Mouse (Mus musculus): ENCODE results near the gene Elmsan1. TPM values are rescaled to one million over a fixed set of nuclear protein-coding genes. Genes with fewer than 3 reads are reported as not detected.
A peak's percentile ranks its signal among the peaks of the same experiment; 100 is the strongest.

Gene Elmsan1
- total RNA-seq, 2 experiments from 2014 or later = 11.5 to 14.1 TPM

DNA sequence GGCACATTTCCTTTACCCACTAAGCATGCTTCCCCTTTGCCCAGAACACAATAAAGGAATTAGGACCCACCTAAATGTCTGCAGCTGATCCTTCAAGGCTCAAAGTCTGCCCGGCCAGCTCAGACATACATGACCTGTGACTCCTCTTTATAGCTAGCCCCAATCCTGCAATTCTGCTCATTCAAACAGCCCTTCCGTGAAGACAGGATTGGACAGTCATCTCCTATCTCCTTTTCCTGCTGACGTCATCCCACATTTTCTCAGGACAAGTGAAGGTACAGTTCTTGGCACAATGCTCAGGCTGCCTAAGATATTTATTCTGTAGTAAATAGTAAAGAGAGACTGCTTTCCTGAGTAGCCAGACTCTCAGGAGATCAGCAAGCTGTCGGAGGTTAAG is 1.6 kb downstream of the Elmsan1 start:
- no peak for ATAC-seq (replicated peaks; ENCODE audit: poor library complexity)

DNA sequence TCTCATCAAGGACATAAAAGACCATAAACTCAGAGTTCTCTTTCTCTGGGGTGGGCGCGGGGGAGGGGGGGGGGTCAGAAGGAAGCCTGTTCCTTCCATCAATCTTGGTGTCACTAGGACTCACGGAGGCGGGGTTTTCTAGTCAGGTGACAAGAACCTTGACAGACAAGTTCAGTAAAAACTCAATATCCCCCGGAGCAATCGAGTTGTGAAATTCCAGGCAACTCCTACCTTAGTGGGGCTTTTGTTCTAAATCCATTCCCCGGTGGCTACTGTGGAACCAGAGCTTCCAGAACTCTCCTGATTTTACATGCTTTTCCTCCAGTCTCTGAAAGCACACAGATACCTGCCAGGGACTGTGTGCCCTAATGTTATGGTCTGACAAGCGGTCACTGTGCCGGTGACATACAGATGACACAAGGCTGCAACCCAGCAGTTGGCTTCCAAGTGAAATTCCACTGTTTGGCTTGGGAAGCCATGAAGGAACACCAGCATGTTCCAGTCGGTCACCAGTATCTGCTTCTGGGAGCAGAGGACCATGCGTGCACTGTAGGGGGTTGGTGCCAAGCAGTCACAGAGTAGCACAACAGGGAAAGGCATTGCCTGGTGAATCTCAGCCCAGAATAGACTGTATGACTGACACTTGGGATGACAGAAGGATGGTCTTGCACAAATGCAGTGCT is 2.8 kb downstream of the Elmsan1 start:
- ATAC-seq (replicated peaks; ENCODE audit: poor library complexity) = no peak

DNA sequence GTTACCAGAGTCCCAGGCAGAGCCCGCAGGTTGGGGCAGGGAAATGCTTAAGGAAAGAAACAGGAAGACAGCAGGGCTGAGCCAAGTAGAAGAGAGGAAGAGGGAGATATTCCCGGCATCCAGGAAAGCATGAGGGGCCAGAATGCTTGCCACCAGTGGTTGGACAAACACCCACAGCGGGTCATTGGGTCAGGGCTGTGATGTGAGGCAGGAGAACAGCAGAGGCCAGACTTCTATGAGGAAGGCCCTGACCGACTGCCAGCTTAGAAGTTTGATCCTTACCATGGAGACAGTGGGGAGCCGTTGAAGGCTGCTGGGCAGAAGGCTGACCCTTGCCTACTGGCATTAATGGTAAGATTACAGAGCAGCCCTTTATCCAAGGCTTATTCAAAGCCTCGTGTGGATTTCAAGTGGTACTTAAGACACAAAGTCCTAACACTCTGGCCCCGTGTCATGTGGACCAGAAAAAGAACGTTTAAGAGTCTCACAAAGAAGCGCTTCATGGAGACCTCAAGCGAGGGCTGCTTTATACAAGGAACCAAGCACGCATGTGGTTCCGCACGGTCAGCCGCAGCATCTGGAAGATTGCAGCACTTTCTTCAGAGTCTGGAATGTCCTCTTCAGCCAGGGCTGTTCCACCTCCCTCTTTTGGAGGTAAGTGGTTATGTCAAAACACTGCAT is 4.0 kb downstream of the Elmsan1 start:
- no peak for ATAC-seq (replicated peaks; ENCODE audit: poor library complexity)

DNA sequence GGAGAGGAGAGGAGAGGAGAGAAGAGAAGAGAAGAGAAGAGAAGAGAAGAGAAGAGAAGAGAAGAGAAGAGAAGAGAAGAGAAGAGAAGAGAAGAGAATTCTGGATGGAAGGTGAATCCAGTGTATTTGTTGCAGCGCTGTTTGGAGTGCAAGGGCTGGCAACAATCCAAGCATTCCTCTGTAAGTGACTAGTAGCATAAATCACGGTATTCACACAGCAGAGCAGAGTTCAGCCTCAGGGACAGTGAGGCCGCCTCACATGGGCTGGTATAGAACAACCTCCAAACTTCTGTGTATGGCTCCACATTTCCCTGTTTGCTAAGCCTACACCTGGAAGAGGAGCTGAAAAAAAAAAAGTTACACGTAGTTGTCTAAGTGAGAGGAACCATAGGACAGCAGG is 6.4 kb downstream of the Elmsan1 start:
- ATAC-seq (replicated peaks; ENCODE audit: poor library complexity) = no peak

DNA sequence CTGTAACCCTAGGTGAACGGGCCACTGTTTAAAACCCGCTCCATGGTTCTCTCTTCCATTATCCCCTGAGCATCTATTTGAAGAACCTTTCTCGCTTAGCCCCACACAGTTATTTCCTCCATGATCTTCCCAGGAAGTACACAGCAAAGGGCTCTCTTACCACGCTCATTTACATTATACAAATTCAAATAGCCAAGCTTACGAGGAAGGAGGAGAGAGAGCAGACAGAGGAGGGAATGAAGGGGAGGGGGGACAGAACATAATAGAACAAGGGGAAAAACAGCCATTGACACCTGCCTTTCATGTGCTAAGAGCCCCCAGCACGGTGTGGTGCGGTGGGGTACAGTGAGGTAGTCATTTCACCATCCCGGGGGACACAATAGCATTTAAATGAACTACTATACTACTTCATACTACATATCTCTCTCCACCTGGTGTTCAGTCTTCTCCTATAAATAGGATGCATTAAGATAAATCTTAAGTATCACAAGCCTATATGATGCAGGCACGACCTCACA is 7.6 kb downstream of the Elmsan1 start:
- ATAC-seq (replicated peaks; ENCODE audit: poor library complexity) = no peak

DNA sequence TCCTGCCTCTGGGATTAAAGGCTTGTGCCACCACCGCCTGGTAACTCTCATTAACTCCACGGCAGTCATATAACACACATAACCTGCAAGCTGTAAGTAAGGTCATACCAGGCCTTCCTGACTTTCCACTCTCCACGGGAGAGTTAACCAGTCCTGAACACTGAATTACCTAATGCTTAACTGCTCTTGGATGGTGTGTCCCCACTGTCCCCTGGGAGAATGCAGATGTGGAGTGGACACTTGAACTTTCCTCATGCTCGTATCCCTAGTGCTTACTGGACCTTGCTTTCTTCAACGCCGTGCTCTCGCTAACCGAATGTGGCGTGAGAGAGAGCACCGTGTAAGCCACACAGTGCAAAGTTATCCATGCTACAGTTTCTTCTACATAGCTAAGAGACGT is 8.4 kb downstream of the Elmsan1 start:
- no peak for ATAC-seq (replicated peaks; ENCODE audit: poor library complexity)

DNA sequence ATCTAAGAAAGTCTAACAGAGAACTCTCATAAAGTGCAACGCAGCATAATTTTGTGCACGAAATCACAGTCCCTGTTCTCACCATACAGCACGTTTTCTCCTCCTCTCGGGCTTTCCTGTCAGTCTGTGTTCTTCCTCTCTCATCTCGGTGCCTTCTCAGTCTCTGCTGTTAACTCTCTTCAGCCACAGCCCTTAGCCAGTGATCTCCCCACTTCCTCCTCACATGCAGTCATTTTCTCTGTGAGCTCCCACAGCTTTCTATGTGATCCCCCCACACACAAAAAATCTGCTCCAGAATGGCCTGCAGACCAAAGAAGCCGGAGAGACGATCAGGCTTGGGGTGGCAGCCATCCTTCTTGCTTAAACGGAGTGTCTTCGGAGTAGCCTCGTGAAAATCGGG is 9.6 kb downstream of the Elmsan1 start:
- no peak for ATAC-seq (replicated peaks; ENCODE audit: poor library complexity)

DNA sequence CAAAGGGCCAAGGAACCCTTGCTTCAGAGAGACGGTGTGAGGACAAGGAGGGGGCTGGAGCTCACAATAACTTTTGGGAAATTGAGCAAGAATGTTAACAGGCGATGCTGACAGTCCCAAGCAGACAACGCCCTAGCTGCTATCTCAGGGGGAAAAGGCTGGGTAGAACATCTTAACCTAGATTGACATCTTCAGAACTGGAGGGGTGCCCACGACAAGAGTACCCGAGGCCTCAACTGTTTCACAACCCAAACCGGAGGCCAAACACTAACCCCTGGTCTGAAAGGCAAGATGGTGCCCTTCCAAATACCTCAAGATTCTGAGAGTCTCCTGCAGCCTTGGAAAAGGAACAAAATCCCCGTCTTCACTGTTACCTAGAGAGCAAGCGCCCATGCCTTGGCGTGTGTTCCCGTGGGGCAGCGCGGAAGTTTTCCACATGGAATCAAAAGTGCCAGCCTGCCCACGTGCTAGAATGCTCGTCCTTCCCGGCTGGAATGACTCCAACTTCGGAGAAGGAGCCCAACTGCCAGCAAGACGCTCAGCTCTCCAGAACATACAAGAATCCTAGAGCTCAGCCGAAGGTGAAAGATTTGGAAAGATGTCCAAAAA is 11.4 kb downstream of the Elmsan1 start:
- ATAC-seq (replicated peaks; ENCODE audit: poor library complexity) = no peak

DNA sequence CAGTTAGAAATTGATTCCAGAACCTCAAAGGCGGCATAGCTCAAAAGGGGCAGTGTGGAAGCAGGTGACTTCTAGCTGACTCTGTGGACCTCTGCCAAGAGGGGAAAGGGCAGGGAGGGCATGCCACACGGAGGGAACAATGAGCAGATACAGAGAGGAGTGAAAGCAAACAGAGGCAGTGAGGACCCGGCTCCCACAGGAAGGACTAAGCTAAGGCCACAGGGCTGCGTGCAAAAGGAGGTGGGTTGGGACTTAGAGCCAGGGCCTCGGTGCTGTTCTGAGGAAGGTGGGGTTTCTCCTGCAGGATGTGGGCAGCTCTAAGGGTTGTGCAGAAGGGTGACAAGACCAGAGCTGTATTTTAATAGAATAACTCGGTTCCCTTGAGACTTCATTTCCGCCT is 12.2 kb downstream of the Elmsan1 start:
- no peak; the same call in 1 of the 2 replicates for ATAC-seq (replicated peaks; ENCODE audit: poor library complexity)

DNA sequence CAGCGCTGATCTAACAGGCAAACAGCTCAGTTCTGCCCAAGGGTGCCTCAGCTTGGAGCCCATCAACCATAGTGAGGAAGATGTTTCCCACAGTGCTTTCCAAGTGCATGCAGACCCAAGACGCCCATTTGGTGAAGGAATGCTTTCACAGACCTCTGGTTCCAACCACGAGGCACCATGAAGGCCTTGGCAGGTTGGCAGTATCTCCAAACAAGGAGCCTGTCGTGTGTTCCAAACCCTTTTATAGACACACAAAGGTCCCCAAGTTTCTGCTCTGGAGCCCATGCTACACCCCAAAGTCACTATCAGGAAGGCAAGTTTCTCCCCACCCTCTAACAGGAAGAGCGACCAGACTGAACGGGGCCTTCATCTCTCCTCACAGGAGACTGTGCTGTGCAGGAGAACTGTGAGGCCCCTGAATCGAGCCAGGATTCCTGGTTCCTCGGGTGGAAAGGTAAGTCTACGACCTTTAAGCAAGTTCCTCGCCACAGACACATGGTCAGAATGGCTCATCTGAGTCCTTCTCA is 13.0 kb downstream of the Elmsan1 start:
- ATAC-seq (replicated peaks; ENCODE audit: poor library complexity) = no peak

DNA sequence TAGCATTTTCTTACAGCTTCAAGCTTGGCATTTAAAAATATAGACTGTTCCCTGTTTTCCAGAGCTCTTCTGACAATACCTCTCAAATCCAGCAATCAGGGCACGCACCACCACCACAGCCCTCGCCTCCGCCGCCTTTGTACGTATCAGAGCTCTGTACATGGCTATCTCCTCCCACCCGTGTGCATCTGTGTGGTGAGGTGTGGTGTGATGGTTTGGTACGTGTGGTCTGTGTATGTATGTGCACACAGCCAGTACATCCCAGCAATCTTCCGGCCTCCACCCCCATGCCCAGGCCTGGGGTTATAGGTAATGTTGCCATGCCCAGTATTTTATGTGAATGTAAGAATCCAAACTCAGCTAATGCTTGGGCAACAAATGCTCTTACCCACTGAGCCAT is 14.0 kb downstream of the Elmsan1 start:
- peak; percentile 55 for ATAC-seq (replicated peaks; ENCODE audit: poor library complexity)

DNA sequence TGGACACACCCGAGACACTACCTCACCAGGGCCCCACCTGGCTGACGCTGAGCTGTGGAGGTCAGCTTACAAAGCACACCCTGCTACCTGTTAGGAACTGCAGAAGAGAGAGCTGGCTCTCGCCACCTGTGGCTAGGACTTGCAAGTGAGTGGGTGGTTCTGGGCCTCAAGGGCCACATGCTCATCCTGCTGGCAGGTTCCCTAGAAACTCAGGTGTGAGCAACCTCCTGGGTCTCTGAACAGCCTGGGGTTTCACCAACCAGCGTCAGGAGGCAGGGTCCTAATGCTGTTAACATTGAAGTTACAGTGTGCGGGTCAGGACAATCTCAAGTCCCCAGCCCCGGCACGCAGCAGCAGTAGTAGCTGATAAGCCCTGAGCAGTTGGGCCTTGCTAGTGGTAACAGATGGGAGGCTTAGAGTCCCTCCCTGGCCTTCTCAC is 14.9 kb downstream of the Elmsan1 start:
- ATAC-seq (replicated peaks; ENCODE audit: poor library complexity) = peak; percentile 81

DNA sequence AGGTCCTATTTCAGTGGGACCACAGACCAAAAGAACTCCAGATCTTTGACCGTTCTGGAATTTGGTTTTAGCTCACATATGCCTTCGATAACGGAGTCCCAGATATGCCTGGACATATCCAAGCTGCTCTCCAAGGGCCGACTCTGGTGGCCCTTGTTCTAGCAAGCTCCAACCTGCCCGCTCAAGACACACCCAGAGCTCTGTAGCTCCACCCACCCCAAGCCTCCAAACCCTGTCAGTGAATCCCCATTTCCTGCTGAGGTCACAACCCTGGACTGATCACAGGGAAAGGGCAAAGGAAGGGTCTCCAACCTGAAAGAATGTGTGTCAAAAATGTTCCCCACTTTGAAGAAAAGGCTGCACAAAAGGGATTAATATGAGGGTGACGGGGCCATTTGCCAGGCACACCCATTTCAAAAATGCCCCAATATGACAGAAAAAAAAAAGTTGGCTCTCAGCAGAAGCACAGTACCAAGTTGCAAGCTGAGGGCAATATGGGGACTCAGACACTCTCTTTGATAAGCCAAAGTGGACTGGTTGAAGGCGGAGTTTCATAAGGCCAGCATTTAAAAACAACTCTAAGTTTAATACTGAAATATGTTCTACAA is 15.4 kb downstream of the Elmsan1 start:
- peak; percentile 35 for ATAC-seq (replicated peaks; ENCODE audit: poor library complexity)

DNA sequence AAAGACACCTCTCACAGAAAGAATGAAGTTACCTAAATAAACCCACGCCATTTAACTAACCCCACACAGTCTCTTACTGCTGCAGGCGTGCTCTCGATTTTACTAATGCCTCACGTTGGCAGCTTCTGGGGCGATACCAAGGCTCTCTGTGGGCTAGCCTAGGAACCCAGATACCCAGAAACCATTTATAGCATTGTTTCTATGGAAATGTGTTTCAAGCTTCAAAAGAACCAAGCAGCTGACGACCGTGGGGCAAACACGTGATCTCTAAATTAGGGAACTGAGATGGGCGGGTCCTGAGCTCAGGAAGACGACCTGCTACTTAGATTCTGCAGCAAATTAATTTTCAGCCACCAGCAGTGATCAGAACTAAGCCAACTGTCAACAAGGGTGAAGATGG is 16.1 kb downstream of the Elmsan1 start:
- no peak for ATAC-seq (replicated peaks; ENCODE audit: poor library complexity)

DNA sequence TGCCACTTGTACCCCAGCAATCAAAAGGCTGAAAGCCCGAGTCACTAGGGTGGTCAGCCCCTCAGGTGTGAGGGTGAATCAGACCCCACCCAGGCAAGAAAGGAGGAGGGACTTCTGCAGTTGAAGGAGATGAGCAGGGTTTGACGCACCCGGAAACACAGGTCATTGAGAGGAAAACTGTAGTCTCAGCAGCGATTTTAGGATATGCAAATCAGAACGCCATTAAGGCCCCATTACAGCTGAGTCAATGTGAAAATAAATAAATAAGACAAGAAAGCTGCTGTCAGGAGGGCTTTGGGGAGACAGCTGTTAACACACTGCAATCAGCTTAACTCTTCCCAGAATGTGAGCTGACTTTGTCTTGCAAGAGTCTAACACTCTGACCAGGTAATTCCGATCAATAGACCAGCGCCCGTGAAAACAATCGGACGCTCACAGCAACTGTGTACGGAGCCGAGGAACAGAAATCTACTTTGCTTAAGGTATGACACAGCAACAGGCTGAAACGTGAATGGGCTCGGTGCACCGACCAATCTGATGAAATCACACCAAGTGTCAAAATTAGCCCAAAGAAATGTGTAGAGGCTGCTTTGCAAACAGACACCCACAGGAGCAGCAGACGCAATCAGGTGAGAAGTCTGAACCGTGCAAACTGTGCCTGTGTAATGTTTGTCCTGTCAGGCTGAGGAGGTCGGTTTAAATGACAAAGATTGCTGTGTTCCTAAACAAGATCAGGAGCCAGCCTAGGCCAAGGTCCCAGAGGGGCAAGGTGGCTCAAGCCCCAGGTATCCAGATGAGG is 16.8 kb downstream of the Elmsan1 start:
- ATAC-seq (replicated peaks; ENCODE audit: poor library complexity) = no peak

DNA sequence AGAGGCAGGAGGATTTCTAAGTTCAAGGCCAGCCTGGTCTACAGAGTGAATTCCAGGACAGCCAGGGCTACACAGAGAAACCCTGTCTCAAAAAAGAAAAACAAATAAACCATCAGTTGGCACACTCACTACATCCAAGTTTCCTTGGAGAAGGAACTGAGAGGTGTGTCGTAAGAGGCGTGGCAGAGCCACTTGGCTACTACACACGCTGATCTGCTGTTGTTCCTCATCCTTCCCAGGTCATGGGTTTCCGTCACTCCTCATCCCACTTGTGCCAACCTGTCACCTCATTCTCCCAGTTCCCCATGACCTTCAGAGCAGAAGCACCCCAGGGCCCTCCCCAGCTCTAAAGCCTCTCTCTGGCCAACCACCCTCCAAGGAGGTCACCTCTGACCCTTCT is 17.5 kb downstream of the Elmsan1 start:
- no peak; the same call in 1 of the 2 replicates for ATAC-seq (replicated peaks; ENCODE audit: poor library complexity)

DNA sequence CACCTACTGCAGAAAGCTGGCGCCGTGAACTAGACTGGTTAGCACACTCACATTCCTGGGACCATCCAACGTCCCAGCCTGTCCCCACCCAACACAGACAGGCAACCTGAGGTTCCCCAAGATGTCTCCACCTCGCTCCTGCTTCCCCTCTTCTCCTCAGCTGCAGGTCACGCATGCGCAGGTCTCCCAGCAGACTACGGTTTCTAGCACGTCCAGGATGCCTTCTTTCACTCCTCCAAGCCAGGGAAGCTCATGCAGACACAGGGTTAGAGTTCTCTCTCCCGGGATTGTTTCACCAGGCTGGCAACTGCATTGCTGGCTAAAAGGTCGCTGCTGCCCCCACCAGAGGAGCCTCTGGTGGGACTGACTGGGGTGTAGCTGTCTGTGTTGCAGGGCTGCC is 19.8 kb downstream of the Elmsan1 start:
- no peak for ATAC-seq (replicated peaks; ENCODE audit: poor library complexity)

DNA sequence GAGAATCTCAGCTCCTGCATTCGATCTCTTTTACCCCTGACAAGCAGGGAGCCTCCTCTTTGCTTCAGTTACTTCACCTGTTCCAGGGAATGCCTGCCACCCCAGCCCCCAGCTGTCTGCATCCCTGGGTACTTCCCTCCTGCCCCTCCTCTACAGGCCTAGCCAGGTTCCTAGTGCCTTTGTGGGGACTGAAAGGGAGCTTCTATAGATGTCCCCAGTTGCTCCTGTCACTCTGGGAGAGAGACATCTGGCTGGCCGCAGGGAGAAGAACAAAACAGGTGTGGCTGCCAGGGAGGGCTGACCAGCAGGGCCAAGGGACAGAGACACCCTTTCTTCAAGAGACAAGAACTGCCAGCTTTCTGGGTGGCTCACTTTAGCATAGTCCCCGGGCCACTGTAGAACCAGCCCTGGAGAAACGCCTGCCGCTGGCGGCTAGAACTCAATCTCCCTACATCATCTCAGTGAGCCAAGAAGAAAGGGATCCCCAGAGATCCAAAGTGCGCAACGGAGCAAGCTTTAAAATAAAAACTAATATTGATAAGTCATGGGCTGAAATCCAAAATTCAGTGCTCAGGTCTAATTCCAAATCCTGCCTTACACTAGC is 20.5 kb downstream of the Elmsan1 start:
- ATAC-seq (replicated peaks; ENCODE audit: poor library complexity) = no peak

DNA sequence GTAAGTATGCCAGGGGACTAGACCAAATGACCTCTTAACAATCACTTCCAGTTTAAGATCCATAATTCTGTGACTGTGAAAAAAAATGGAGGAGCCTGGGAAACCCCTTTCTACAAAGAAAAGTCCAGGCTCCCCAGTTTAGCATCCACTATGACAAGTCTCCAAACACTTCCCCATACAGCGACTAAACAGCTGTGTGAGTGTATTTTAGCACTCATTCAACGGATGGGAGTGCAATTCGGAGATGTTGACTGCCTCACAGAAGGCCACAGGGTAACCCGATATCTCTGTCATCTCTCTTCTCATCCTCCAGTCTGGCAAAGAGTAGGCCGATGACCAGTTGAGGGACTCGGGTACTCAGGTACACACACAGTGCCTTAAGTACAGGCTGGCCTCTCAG is 23.5 kb downstream of the Elmsan1 start:
- ATAC-seq (replicated peaks; ENCODE audit: poor library complexity) = no peak

Data from megakaryocyte progenitor cell, adult 5-6 weeks (primary cell).